Mouse (Mus musculus) liver, embryonic 14.5 days (tissue): Measurements from ENCODE around the gene Dock1. TPM values are rescaled to one million over a fixed set of nuclear protein-coding genes. Genes with fewer than 3 reads are reported as not detected.

ENCODE experiments used
- ATAC-seq: fragments of 200-750 bp; cut with Nextera tagmentation; 2 replicates; pipeline ENCODE4 v1.8.0; 2017; ENCODE audit warnings: moderate number of reproducible peaks, mild to moderate bottlenecking, moderate library complexity; ENCODE audit not compliant: insufficient read depth
- DNase-seq, 3 experiments: peaks; one replicate each; pipeline ENCODE4 v3.0.0-alpha.2; 2012 to 2013; ENCODE audit warnings: low read depth in 3 of 3, low spot score in 3 of 3
- H3K27ac ChIP-seq: fragments of 300-500 bp; sonication (generic); 2 replicates; pipeline ENCODE4 v1.5.1; 2014; ENCODE audit warnings: moderate library complexity, mild to moderate bottlenecking, control low read depth, inconsistent platforms
- H3K27me3 ChIP-seq: fragments of 300-500 bp; sonication (generic); 2 replicates; pipeline ENCODE4 v1.6.1; 2014; ENCODE audit warnings: mild to moderate bottlenecking, low read length, moderate library complexity; ENCODE audit not compliant: control insufficient read depth, insufficient read depth
- H3K36me3 ChIP-seq: fragments of 300-500 bp; sonication (generic); replicated peaks from 2 replicates; pipeline ENCODE4 v1.6.1; 2014; ENCODE audit warnings: low read depth; ENCODE audit not compliant: control insufficient read depth, insufficient read depth
- H3K4me1 ChIP-seq, 2 experiments: fragments of 200-500 bp in 1 of 2; fragments of 300-500 bp in 1 of 2; sonication (generic) in 1 of 2; replicated peaks; 2 replicates each; pipeline ENCODE4 v1.6.1; 2012 to 2014; ENCODE audit warnings: antibody characterized with exemption in 1 of 2, inconsistent platforms in 1 of 2, low read length in 1 of 2; ENCODE audit not compliant: control insufficient read depth in 2 of 2, insufficient read depth in 2 of 2
- H3K4me2 ChIP-seq: fragments of 300-500 bp; sonication (generic); 2 replicates; pipeline ENCODE4 v1.6.1; 2014; ENCODE audit warnings: low read depth, mild to moderate bottlenecking, control low read depth, moderate library complexity
- H3K4me3 ChIP-seq, 2 experiments: fragments of 200-500 bp in 1 of 2; fragments of 300-500 bp in 1 of 2; sonication (generic) in 1 of 2; 2 replicates each; pipeline ENCODE4 v1.5.1; 2012 to 2014; ENCODE audit warnings: low read depth in 2 of 2, low read length in 2 of 2, mild to moderate bottlenecking in 2 of 2, control low read depth in 1 of 2, inconsistent platforms in 1 of 2, moderate library complexity in 1 of 2; ENCODE audit not compliant: insufficient read depth in 1 of 2
- H3K9ac ChIP-seq: fragments of 300-500 bp; sonication (generic); replicated peaks from 2 replicates; pipeline ENCODE4 v1.6.1; 2014; ENCODE audit warnings: mild to moderate bottlenecking, control low read depth, moderate library complexity
- H3K9me3 ChIP-seq: fragments of 300-500 bp; sonication (generic); 2 replicates; pipeline ENCODE4 v1.6.1; 2016; ENCODE audit warnings: low read length, mixed read lengths; ENCODE audit not compliant: control insufficient read depth
- CTCF ChIP-seq: IDR thresholded peaks from 2 replicates; pipeline ENCODE4 v1.5.1; 2016; ENCODE audit warnings: antibody characterized with exemption, low read depth, control low read depth
- EP300 ChIP-seq: IDR thresholded peaks from 2 replicates; pipeline ENCODE4 v1.6.1; 2016; ENCODE audit warnings: antibody characterized with exemption, low read depth
- WGBS: fragments of 180-500 bp; shearing (Covaris S2); extraction: QIAGEN DNeasy Blood & Tissue Kit; methylation state at CpG from one replicate; pipeline ENCODE4 v1.1.7; 2014; ENCODE audit not compliant: insufficient replicate concordance; 5-methylcytosine and 5-hydroxymethylcytosine counted together
- polyA plus RNA-seq, 2 experiments: library from polyadenylated mRNA; depleted of rRNA in 1 of 2; stranded (reverse) in 1 of 2; unstranded in 1 of 2; fragments of >200 nt; fragmentation: Nextera tagmentation in 1 of 2; extraction: Ambion mirVana in 1 of 2; gene quantifications; 2 replicates each; pipeline versions ENCODE4 v1.2.1 to v1.2.3; 2012 to 2014

Gene Dock1
- polyA plus RNA-seq, 2 experiments = 1.9 to 2.5 TPM

- Histone ChIP-seq H3K36me3 (no peaks in the 10 kb centered on the region), H3K27ac (no peak overlapping the region), H3K4me3 (no peak overlapping the region), H3K9ac (no peak overlapping the region), H3K4me2 (no peak overlapping the region), H3K4me1 (no peaks in the 10 kb centered on the region), H3K27me3 (no peaks in the 10 kb centered on the region), H3K9me3 (no peaks in the 10 kb centered on the region)
- TF ChIP-seq CTCF (no peak), EP300 (no peak)
- DNase-seq (no peak), ATAC-seq (no peak)
- WGBS = 61% methylated on average over 3 of the region's 3 CpGs
These were observed 319.8 kb downstream of the Dock1 start for GRCm38 (mm10) chr7:134990244-134990643.

- TF ChIP-seq EP300 = no peak
- TF ChIP-seq CTCF = no peak
- no peaks in the 10 kb centered on the region for H3K36me3 ChIP-seq
- H3K9me3 ChIP-seq = no peaks in the 10 kb centered on the region
- H3K9ac ChIP-seq = no peak overlapping the region
- H3K27ac ChIP-seq = no peak overlapping the region
- no peaks in the 10 kb centered on the region for H3K27me3 ChIP-seq
- DNase-seq = no peak
- no peak for ATAC-seq
- H3K4me3 ChIP-seq = no peak overlapping the region
- H3K4me2 ChIP-seq = no peak overlapping the region
- no peaks in the 10 kb centered on the region for H3K4me1 ChIP-seq
- WGBS = 44% methylated on average over 2 of the region's 2 CpGs
These were observed 320.5 kb downstream of the Dock1 start for GRCm38 (mm10) chr7:134990911-134991310.

GRCm38 (mm10) chr7:134994983-134995382 is 324.5 kb downstream of the Dock1 start:
- H3K4me2 ChIP-seq = no peak overlapping the region
- TF ChIP-seq CTCF = no peak
- H3K4me3 ChIP-seq = no peak overlapping the region
- no peak overlapping the region for H3K27ac ChIP-seq
- no peaks in the 10 kb centered on the region for H3K36me3 ChIP-seq
- no peaks in the 10 kb centered on the region for H3K9me3 ChIP-seq
- WGBS = 61% methylated on average over 5 of the region's 5 CpGs
- ATAC-seq (no peak), DNase-seq (no peak)
- H3K4me1 ChIP-seq = no peaks in the 10 kb centered on the region
- no peaks in the 10 kb centered on the region for H3K27me3 ChIP-seq
- H3K9ac ChIP-seq = no peak overlapping the region

DNA sequence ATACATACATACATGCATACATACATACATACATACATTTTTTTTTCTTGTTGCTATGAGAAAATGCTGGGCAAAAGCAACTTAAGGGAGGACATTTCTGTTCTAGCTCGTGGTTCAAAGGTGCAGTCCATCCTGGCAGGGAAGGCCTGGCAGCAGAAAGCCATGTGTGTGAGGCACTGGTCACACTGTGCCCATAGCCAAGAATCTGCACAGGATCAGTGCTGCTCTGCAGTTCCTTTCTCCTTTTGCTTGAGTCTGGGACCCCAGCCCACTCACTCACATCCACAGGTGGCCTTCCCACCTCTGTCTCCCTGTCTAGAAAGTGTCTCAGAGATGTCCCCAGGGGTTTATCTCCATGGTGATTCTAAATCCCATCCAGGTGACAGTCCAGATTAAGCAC is 331.8 kb downstream of the Dock1 start:
- H3K4me3 ChIP-seq = no peak overlapping the region
- H3K36me3 ChIP-seq = no peaks in the 10 kb centered on the region
- H3K9me3 ChIP-seq = no peaks in the 10 kb centered on the region
- no peak overlapping the region for H3K27ac ChIP-seq
- TF ChIP-seq CTCF (no peak), EP300 (no peak)
- H3K27me3 ChIP-seq = no peaks in the 10 kb centered on the region
- ATAC-seq (no peak), DNase-seq (no peak)
- WGBS = 69% methylated on average over 1 of the region's 1 CpGs
- no peak overlapping the region for H3K4me2 ChIP-seq
- no peak overlapping the region for H3K9ac ChIP-seq
- H3K4me1 ChIP-seq = no peaks in the 10 kb centered on the region

DNA sequence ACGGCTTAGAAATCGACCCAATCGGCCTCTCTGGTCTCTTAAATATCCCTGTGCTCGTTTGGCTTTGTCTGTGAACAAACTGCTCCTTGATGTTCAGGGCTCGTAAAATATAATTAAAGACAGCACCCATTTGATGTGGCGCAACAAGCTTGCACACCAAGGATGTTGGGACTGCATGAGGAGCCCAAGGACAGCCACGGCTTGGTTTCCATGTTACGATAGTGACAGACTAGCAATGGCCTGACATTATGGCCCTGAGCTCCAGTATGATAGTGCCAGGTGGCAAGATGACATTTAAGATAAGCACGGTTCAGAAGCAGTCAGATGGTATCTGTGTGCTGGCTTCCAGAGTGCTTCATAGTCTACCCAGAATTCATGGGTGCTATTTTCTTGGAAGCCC is 332.4 kb downstream of the Dock1 start:
- no peak for ATAC-seq
- Histone ChIP-seq H3K9ac (no peak overlapping the region), H3K4me3 (no peak overlapping the region), H3K9me3 (no peaks in the 10 kb centered on the region), H3K4me1 (no peaks in the 10 kb centered on the region), H3K27ac (no peak overlapping the region), H3K4me2 (no peak overlapping the region), H3K27me3 (no peaks in the 10 kb centered on the region), H3K36me3 (no peaks in the 10 kb centered on the region)
- 58% methylated on average over 9 of the region's 9 CpGs for WGBS
- DNase-seq = no peak
- TF ChIP-seq EP300 = no peak
- no peak for TF ChIP-seq CTCF
